Mouse (Mus musculus) subcutaneous adipose tissue, adult 2 months (tissue): Measurements from ENCODE around the gene Tas2r106. TPM values are rescaled to one million over a fixed set of nuclear protein-coding genes. Genes with fewer than 3 reads are reported as not detected.

ENCODE experiments used
- polyA plus RNA-seq: library from polyadenylated mRNA; depleted of rRNA; stranded (reverse); fragments of >200 nt; gene quantifications from 2 replicates; pipeline ENCODE4 v1.2.3, GENCODE M21; 2012; ENCODE audit warnings: low replicate concordance; rRNA removed

Tas2r106 gene
- polyA plus RNA-seq = not detected in 2 replicates

DNA sequence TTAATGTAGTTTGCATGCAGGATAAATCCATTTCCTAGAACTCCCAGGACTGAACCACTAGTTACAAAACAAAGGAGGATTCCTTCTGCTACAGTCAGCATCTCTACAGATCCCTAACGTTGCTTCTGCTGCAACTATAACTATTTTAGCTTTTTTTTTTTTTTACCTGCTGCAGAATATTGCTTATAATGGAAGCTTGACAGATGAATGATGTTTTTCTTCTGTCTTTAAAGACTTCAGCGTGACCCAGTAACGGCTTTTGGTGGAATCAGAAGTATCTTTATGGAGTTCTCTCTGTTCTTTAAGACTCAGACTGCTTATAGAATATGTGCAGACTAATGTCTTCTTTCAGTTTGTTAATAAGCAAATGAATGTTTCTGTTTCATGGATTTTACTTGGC lies at the start of gene Tas2r106:
Gene Tas2r106 (minus strand): TSS at position 101 of the 400 bp plus-strand sequence.

DNA sequence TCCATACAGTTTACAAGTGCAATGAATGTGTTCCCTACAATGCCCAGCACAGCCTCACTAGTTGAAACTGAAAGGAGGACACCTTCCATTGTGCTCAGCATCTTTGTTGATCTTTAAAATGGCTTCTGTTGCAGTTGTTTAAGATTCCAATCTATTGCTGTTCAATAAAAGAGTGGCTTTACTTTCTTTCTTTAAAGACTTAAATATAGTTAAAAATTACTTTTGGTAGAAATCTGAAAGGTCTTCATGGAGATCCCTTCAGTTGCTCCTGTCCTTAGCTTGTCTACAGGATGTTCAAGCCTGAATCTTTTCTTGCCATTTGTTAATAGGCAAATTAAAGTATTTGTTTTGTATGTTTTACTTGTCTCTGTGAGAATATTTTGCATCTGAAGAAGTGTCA lies 11.3 kb upstream of the Tas2r106 start, which contains the start of gene Tas2r114:
Gene Tas2r114 (minus strand): TSS at position 101 of the 400 bp plus-strand sequence.

DNA sequence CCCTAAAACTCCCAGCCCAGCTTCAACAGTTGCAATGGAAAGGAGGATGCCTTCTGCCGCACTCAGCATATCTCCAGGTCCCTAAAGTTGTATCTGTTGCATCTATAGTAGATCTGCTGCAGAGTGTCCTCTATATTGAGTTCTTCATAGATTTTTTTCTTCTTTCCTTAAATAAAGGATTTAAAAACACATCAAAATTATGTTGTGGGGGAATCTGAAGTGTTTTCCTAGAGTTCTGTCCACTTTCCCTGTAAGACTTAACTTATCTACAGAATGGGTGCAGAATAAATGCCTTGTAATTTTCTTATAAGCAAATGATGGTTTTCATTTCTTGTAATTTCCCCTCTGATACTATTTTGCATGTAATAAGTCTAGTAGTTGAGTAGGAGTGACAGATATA lies 8.7 kb upstream of the Tas2r106 start, which contains the start of gene Tas2r105:
Gene Tas2r105 (minus strand): TSS at position 101 of the 400 bp plus-strand sequence.

DNA sequence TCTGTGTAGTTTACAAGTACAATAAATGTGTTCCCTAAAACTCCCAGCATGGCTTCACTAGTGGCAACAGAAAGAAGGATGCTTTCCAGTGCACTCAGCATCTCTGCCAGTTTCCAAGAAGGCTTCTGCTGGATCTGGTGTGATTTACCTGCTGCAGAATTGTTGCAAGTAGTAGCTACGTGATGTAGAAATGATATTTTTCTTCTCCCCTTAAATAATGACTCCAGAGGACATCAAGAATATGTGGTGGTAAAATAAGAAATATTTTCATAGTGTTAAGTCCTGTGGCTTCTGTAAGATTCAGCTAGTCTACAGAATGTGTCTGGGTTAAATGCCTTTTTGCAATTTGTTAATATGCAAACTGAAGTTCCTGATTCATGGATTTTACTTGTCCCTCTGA lies 7.0 kb upstream of the Tas2r106 start, which contains the start of gene Tas2r104:
Gene Tas2r104 (minus strand): TSS at position 101 of the 400 bp plus-strand sequence.

DNA sequence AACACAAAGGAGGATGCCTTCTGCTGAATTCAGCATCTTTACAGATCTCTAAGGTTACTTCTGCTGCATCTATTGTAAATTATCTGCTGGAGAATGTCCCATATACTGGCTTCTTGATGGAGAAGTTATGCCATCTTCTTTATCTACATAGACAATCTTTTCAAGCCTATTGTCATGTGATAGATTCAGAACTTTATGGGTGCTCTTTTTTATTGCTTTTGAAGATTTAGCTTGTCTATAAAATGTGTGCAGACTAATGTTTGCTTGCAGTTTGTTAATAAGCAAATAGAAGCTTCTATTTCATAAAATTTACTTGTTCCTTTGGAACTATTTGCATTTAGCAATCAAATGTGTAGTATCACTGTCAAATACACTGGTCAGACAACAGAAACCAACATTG lies 18.6 kb downstream of the Tas2r106 start, which contains the start of gene Tas2r107:
Gene Tas2r107 (minus strand): TSS at position 101 of the 400 bp plus-strand sequence.

DNA sequence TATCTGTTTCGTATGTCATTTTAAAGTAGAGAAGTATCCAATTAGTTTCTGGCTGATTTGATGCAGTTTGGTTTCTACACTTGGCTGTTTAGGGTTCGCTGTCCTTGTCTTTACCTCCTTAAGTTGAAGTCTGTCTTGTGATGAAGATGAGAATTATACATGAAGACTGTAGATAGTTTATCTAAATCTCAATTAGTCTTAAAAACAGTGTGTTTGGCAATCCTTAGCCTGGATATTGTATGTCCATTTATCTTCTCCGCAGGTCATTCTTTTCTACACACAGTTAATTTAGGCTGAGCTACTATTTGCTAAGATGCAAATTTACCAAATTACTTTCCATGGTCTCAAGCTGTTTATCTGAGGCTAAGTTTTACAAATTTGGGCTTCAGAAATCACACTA lies 47.9 kb downstream of the Tas2r106 start, which contains the start of gene Tas2r130:
Gene Tas2r130 (minus strand): TSS at position 101 of the 400 bp plus-strand sequence.

Other genes with a start within 250 kb of the Tas2r106 start
- gene 5430401F13Rik, start 192.5 kb downstream of the Tas2r106 start, polyA plus RNA-seq = not detected in 2 replicates
- not detected in 2 replicates for gene Gm6619, start 192.5 kb downstream of the Tas2r106 start, polyA plus RNA-seq
- gene Tas2r130, start 48.0 kb downstream of the Tas2r106 start, polyA plus RNA-seq = not detected in 2 replicates
- gene Tas2r107, start 18.7 kb downstream of the Tas2r106 start, polyA plus RNA-seq = not detected in 2 replicates
- not detected in 2 replicates for gene Tas2r104, start 6.9 kb upstream of the Tas2r106 start, polyA plus RNA-seq
- not detected in 2 replicates for gene Tas2r105, start 8.6 kb upstream of the Tas2r106 start, polyA plus RNA-seq
- gene Tas2r114, start 11.2 kb upstream of the Tas2r106 start, polyA plus RNA-seq = not detected in 2 replicates